Mouse (Mus musculus): ENCODE measurements around the gene Traf5. TPM values are rescaled to one million over a fixed set of nuclear protein-coding genes. Genes with fewer than 3 reads are reported as not detected.

Gene Traf5
- polyA plus RNA-seq, 1 experiment from 2014 or later: 25.2 TPM

GRCm38 (mm10) chr1:191987481-191987769, 104.9 kb downstream of the Traf5 start:
- peaks cover 9% of the 10 kb centered on the region for H3K4me1 ChIP-seq (ENCODE audit: insufficient read depth, low read length)
- no peaks in the 10 kb centered on the region; the same call in 1 of the 2 replicates for H3K27me3 ChIP-seq (ENCODE audit: insufficient read depth, low read length)
- H3K36me3 ChIP-seq (ENCODE audit: insufficient read depth, low read length): no peaks in the 10 kb centered on the region
- H3K4me2 ChIP-seq (replicated peaks; ENCODE audit: low read depth, low read length): no peak overlapping the region
- WGBS: 59% methylated on average over 5 of the region's 5 CpGs
- ATAC-seq (ENCODE audit: low FRiP score, low TSS enrichment): no peak
- no peaks in the 10 kb centered on the region for H3K9me3 ChIP-seq (ENCODE audit: low read length)
- H3K4me3 ChIP-seq (ENCODE audit: low read length): no peak overlapping the region
- H3K27ac ChIP-seq (ENCODE audit: low read length): no peak overlapping the region
- no peak overlapping the region for H3K9ac ChIP-seq (replicated peaks; ENCODE audit: low read length)

- Histone ChIP-seq H3K27me3 (ENCODE audit: insufficient read depth, low read length) (no peaks in the 10 kb centered on the region; the same call in 1 of the 2 replicates), H3K4me2 (replicated peaks; ENCODE audit: low read depth, low read length) (no peak overlapping the region), H3K4me3 (ENCODE audit: low read length) (no peak overlapping the region), H3K9ac (replicated peaks; ENCODE audit: low read length) (no peak overlapping the region), H3K36me3 (ENCODE audit: insufficient read depth, low read length) (no peaks in the 10 kb centered on the region), H3K4me1 (ENCODE audit: insufficient read depth, low read length) (peaks cover 7% of the 10 kb centered on the region; the same call in 1 of the 2 replicates), H3K9me3 (ENCODE audit: low read length) (no peaks in the 10 kb centered on the region), H3K27ac (ENCODE audit: low read length) (no peak overlapping the region)
- WGBS: 69% methylated on average over 8 of the region's 8 CpGs
- ATAC-seq (ENCODE audit: low FRiP score, low TSS enrichment): no peak
Observed at GRCm38 (mm10) chr1:191986674-191987480, 105.5 kb downstream of the Traf5 start.

GRCm38 (mm10) chr1:191981426-191982102, 110.8 kb downstream of the Traf5 start:
- WGBS: 7% methylated on average over 6 of the region's 6 CpGs
- Histone ChIP-seq H3K4me1 (ENCODE audit: insufficient read depth, low read length) (peaks cover 9% of the 10 kb centered on the region), H3K4me2 (replicated peaks; ENCODE audit: low read depth, low read length) (no peak overlapping the region), H3K27ac (ENCODE audit: low read length) (no peak overlapping the region), H3K4me3 (ENCODE audit: low read length) (no peak overlapping the region), H3K9ac (replicated peaks; ENCODE audit: low read length) (0 out of 2 replicates have a peak overlapping the region, but pooled peaks have one; percentile 14), H3K36me3 (ENCODE audit: insufficient read depth, low read length) (no peaks in the 10 kb centered on the region), H3K27me3 (ENCODE audit: insufficient read depth, low read length) (no peaks in the 10 kb centered on the region; the same call in 1 of the 2 replicates), H3K9me3 (ENCODE audit: low read length) (no peaks in the 10 kb centered on the region)
- peak; percentile 69 for ATAC-seq (ENCODE audit: low FRiP score, low TSS enrichment)

GRCm38 (mm10) chr1:191977187-191977586, 115.2 kb downstream of the Traf5 start, which contains the start of gene Rd3:
Gene Rd3 (plus strand): TSS chr1:191977370.
- H3K27ac ChIP-seq (ENCODE audit: low read length): no peak within 1 kb of the TSS
- WGBS: 46% methylated on average over 5 of the region's 5 CpGs
- H3K9ac ChIP-seq (replicated peaks; ENCODE audit: low read length): no peak within 1 kb of the TSS
- H3K4me1 ChIP-seq (ENCODE audit: insufficient read depth, low read length): peaks cover 21% of the 10 kb centered on the region
- H3K36me3 ChIP-seq (ENCODE audit: insufficient read depth, low read length): no peaks in the 10 kb centered on the region
- H3K27me3 ChIP-seq (ENCODE audit: insufficient read depth, low read length): no peaks in the 10 kb centered on the region
- no peaks in the 10 kb centered on the region for H3K9me3 ChIP-seq (ENCODE audit: low read length)
- ATAC-seq (ENCODE audit: low FRiP score, low TSS enrichment): 0 out of 2 replicates have a peak, but pooled peaks have one; percentile 33
- no peak within 1 kb of the TSS for H3K4me2 ChIP-seq (replicated peaks; ENCODE audit: low read depth, low read length)
- H3K4me3 ChIP-seq (ENCODE audit: low read length): no peak within 1 kb of the TSS

GRCm38 (mm10) chr1:191974509-191975405, 117.6 kb downstream of the Traf5 start:
- Histone ChIP-seq H3K9me3 (ENCODE audit: low read length) (no peaks in the 10 kb centered on the region), H3K27me3 (ENCODE audit: insufficient read depth, low read length) (no peaks in the 10 kb centered on the region), H3K4me2 (replicated peaks; ENCODE audit: low read depth, low read length) (no peak overlapping the region), H3K9ac (replicated peaks; ENCODE audit: low read length) (no peak overlapping the region), H3K36me3 (ENCODE audit: insufficient read depth, low read length) (no peaks in the 10 kb centered on the region), H3K4me3 (ENCODE audit: low read length) (no peak overlapping the region), H3K4me1 (ENCODE audit: insufficient read depth, low read length) (peaks cover 18% of the 10 kb centered on the region), H3K27ac (ENCODE audit: low read length) (peak overlapping the region; percentile 30; the same call in 1 of the 2 replicates)
- WGBS: 56% methylated on average over 13 of the region's 13 CpGs
- peak; percentile 72; the same call in 1 of the 2 replicates for ATAC-seq (ENCODE audit: low FRiP score, low TSS enrichment)

GRCm38 (mm10) chr1:191969939-191970338, 122.4 kb downstream of the Traf5 start:
- H3K9me3 ChIP-seq (ENCODE audit: low read length): no peaks in the 10 kb centered on the region
- no peak for ATAC-seq (ENCODE audit: low FRiP score, low TSS enrichment)
- no peak overlapping the region for H3K4me2 ChIP-seq (replicated peaks; ENCODE audit: low read depth, low read length)
- H3K36me3 ChIP-seq (ENCODE audit: insufficient read depth, low read length): no peaks in the 10 kb centered on the region
- H3K4me3 ChIP-seq (ENCODE audit: low read length): no peak overlapping the region
- H3K27ac ChIP-seq (ENCODE audit: low read length): no peak overlapping the region
- no peak overlapping the region for H3K9ac ChIP-seq (replicated peaks; ENCODE audit: low read length)
- WGBS: 68% methylated on average over 5 of the region's 5 CpGs
- H3K4me1 ChIP-seq (ENCODE audit: insufficient read depth, low read length): peaks cover 13% of the 10 kb centered on the region
- no peaks in the 10 kb centered on the region for H3K27me3 ChIP-seq (ENCODE audit: insufficient read depth, low read length)

- ATAC-seq (ENCODE audit: low FRiP score, low TSS enrichment): peak; percentile 69
- H3K27ac ChIP-seq (ENCODE audit: low read length): peak overlapping the region; percentile 44
- H3K36me3 ChIP-seq (ENCODE audit: insufficient read depth, low read length): no peaks in the 10 kb centered on the region
- no peaks in the 10 kb centered on the region for H3K9me3 ChIP-seq (ENCODE audit: low read length)
- 19% methylated on average over 13 of the region's 13 CpGs for WGBS
- H3K9ac ChIP-seq (replicated peaks; ENCODE audit: low read length): no peak overlapping the region
- no peak overlapping the region for H3K4me2 ChIP-seq (replicated peaks; ENCODE audit: low read depth, low read length)
- no peaks in the 10 kb centered on the region for H3K27me3 ChIP-seq (ENCODE audit: insufficient read depth, low read length)
- H3K4me3 ChIP-seq (ENCODE audit: low read length): no peak overlapping the region
- peaks cover 15% of the 10 kb centered on the region for H3K4me1 ChIP-seq (ENCODE audit: insufficient read depth, low read length)
Observed at GRCm38 (mm10) chr1:191964773-191965481, 127.4 kb downstream of the Traf5 start.

- H3K4me2 ChIP-seq (replicated peaks; ENCODE audit: low read depth, low read length): no peak overlapping the region
- H3K36me3 ChIP-seq (ENCODE audit: insufficient read depth, low read length): no peaks in the 10 kb centered on the region
- 15% methylated on average over 8 of the region's 8 CpGs for WGBS
- H3K4me3 ChIP-seq (ENCODE audit: low read length): no peak overlapping the region
- peak overlapping the region; percentile 44 for H3K27ac ChIP-seq (ENCODE audit: low read length)
- H3K27me3 ChIP-seq (ENCODE audit: insufficient read depth, low read length): no peaks in the 10 kb centered on the region
- peak; percentile 95 for ATAC-seq (ENCODE audit: low FRiP score, low TSS enrichment)
- H3K9ac ChIP-seq (replicated peaks; ENCODE audit: low read length): no peak overlapping the region
- peaks cover 12% of the 10 kb centered on the region for H3K4me1 ChIP-seq (ENCODE audit: insufficient read depth, low read length)
- H3K9me3 ChIP-seq (ENCODE audit: low read length): no peaks in the 10 kb centered on the region
Observed at GRCm38 (mm10) chr1:191963948-191964772, 128.2 kb downstream of the Traf5 start.

Measured in kidney, embryonic 16.5 days (tissue).